Mouse (Mus musculus): ENCODE measurements around the gene Shroom3.

Gene Shroom3

GRCm38 (mm10) chr5:92804379-92804778, 121.1 kb downstream of the Shroom3 start:
- DNase-seq (ENCODE audit: low spot score in 2 of 2), result no peak

- no peak for DNase-seq (ENCODE audit: low spot score in 2 of 2)
Observed at GRCm38 (mm10) chr5:92808503-92809415, 125.5 kb downstream of the Shroom3 start.

GRCm38 (mm10) chr5:92809416-92809750, 126.1 kb downstream of the Shroom3 start:
- DNase-seq (ENCODE audit: low spot score in 2 of 2), result no peak

GRCm38 (mm10) chr5:92810922-92811533, 127.8 kb downstream of the Shroom3 start:
- DNase-seq (ENCODE audit: low spot score in 2 of 2), result no peak

GRCm38 (mm10) chr5:92811761-92812160, 128.5 kb downstream of the Shroom3 start:
- no peak for DNase-seq (ENCODE audit: low spot score in 2 of 2)

GRCm38 (mm10) chr5:92812936-92813335, 129.7 kb downstream of the Shroom3 start:
- DNase-seq (ENCODE audit: low spot score in 2 of 2), result no peak

GRCm38 (mm10) chr5:92813562-92813961, 130.3 kb downstream of the Shroom3 start:
- DNase-seq (ENCODE audit: low spot score in 2 of 2), result no peak

GRCm38 (mm10) chr5:92814621-92815020, 131.4 kb downstream of the Shroom3 start:
- no peak for DNase-seq (ENCODE audit: low spot score in 2 of 2)

- no peak for DNase-seq (ENCODE audit: low spot score in 2 of 2)
Observed at GRCm38 (mm10) chr5:92817122-92817822, 134.0 kb downstream of the Shroom3 start.

GRCm38 (mm10) chr5:92821370-92821769, 138.1 kb downstream of the Shroom3 start:
- no peak for DNase-seq (ENCODE audit: low spot score in 2 of 2)

GRCm38 (mm10) chr5:92823495-92823894, 140.3 kb downstream of the Shroom3 start:
- no peak for DNase-seq (ENCODE audit: low spot score in 2 of 2)

GRCm38 (mm10) chr5:92824304-92825009, 141.2 kb downstream of the Shroom3 start:
- no peak for DNase-seq (ENCODE audit: low spot score in 2 of 2)

GRCm38 (mm10) chr5:92830391-92830790, 147.2 kb downstream of the Shroom3 start:
- DNase-seq (ENCODE audit: low spot score in 2 of 2), result no peak

GRCm38 (mm10) chr5:92834513-92834912, 151.3 kb downstream of the Shroom3 start:
- DNase-seq (ENCODE audit: low spot score in 2 of 2), result no peak

- no peak for DNase-seq (ENCODE audit: low spot score in 2 of 2)
Observed at GRCm38 (mm10) chr5:92837311-92837710, 154.1 kb downstream of the Shroom3 start.

GRCm38 (mm10) chr5:92838351-92838784, 155.1 kb downstream of the Shroom3 start:
- DNase-seq (ENCODE audit: low spot score in 2 of 2), result no peak

- no peak for DNase-seq (ENCODE audit: low spot score in 2 of 2)
Observed at GRCm38 (mm10) chr5:92839314-92839713, 156.1 kb downstream of the Shroom3 start.

- DNase-seq (ENCODE audit: low spot score in 2 of 2), result no peak
Observed at GRCm38 (mm10) chr5:92841474-92841873, 158.2 kb downstream of the Shroom3 start.

GRCm38 (mm10) chr5:92842417-92842816, 159.2 kb downstream of the Shroom3 start:
- DNase-seq (ENCODE audit: low spot score in 2 of 2), result no peak

- DNase-seq (ENCODE audit: low spot score in 2 of 2), result no peak
Observed at GRCm38 (mm10) chr5:92842881-92843280, 159.6 kb downstream of the Shroom3 start.

GRCm38 (mm10) chr5:92843850-92844785, 160.9 kb downstream of the Shroom3 start:
- DNase-seq (ENCODE audit: low spot score in 2 of 2), result no peak
